Comparison of ENCODE assay signal across 12 mouse cellular contexts in the genomic region with DNA sequence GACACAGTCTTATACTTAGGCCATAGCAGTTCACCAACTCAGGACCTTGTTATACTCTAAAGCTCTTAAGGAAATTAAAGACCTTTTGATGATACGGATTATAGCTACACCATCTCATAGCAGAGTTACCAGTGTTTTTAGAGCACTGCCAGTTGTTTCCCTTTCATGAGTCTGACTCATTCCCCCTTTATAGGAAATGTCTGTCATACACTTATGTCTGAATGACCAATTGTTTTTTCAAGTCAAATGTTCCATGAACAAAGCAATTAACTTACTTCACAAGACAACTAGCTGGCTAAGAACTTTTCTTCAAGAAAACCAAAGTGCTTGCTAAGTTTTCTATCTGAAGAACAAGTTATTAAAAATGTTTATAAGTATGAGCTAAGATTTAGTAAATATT. TPM values are rescaled to one million over a fixed set of nuclear protein-coding genes. Genes with fewer than 3 reads are reported as not detected.
DNase-seq lines count a peak whose midpoint lies in the region; ATAC-seq lines count a peak whose summit lies in the region.
"Had no signal": no experiment of that assay in that cellular context is flagged by ENCODE, and none has a peak within 500 bp of the region (broad histone marks: within the 10 kb centered on the region; RNA-seq: fewer than 3 reads in every experiment).

No protein-coding gene starts in this region.

- no peaks in the 10 kb centered on the region for H3K27me3 ChIP-seq in heart, embryonic 14.5 days (ENCODE audit: control insufficient read depth, insufficient read depth, low read length)
- H3K27me3 ChIP-seq in lung, embryonic 16.5 days (ENCODE audit: control insufficient read depth, insufficient read depth, low read depth, low read length): no peaks in the 10 kb centered on the region
- H3K27me3 ChIP-seq in embryonic facial prominence, embryonic 15.5 days: no peaks in the 10 kb centered on the region
- H3K27me3 ChIP-seq in stomach, embryonic 15.5 days (replicated peaks): no peaks in the 10 kb centered on the region

- ATAC-seq in heart, embryonic 14.5 days (ENCODE audit: insufficient number of reproducible peaks, insufficient read depth, low FRiP score, low read depth): no peak
- ATAC-seq in lung, embryonic 16.5 days (ENCODE audit: low read depth): no peak
- ATAC-seq in embryonic facial prominence, embryonic 15.5 days (ENCODE audit: insufficient number of reproducible peaks, low FRiP score, low TSS enrichment, low read depth): no peak
- no peak for ATAC-seq in stomach, embryonic 15.5 days (ENCODE audit: insufficient read depth, low FRiP score, low read depth)

- H3K4me2 ChIP-seq in heart, embryonic 14.5 days (ENCODE audit: low read length): peak overlapping the region; percentile 72
- peak overlapping the region; percentile 78 for H3K4me2 ChIP-seq in lung, embryonic 16.5 days (ENCODE audit: low read depth, low read length)
- H3K4me2 ChIP-seq in embryonic facial prominence, embryonic 15.5 days (replicated peaks): peak overlapping the region; percentile 55; the same call in 1 of the 2 replicates
- H3K4me2 ChIP-seq in stomach, embryonic 15.5 days: peak overlapping the region; percentile 16; the same call in 1 of the 2 replicates

- H3K4me3 ChIP-seq in heart, embryonic 14.5 days (ENCODE audit: control insufficient read depth in 1 of 2, insufficient read depth in 1 of 2, low read depth in 1 of 2, low read length in 2 of 2): no peak overlapping the region
- no peak overlapping the region for H3K4me3 ChIP-seq in lung, embryonic 16.5 days (ENCODE audit: low read length)
- no peak overlapping the region for H3K4me3 ChIP-seq in embryonic facial prominence, embryonic 15.5 days (replicated peaks)
- no peak overlapping the region for H3K4me3 ChIP-seq in stomach, embryonic 15.5 days (replicated peaks)

- no peak overlapping the region for H3K9ac ChIP-seq in heart, embryonic 14.5 days (ENCODE audit: low read length)
- H3K9ac ChIP-seq in lung, embryonic 16.5 days (ENCODE audit: low read length): no peak overlapping the region
- H3K9ac ChIP-seq in embryonic facial prominence, embryonic 15.5 days: no peak overlapping the region
- H3K9ac ChIP-seq in stomach, embryonic 15.5 days: no peak overlapping the region

- H3K27ac ChIP-seq in heart, embryonic 14.5 days (replicated peaks in 1 of 2; ENCODE audit: control insufficient read depth in 1 of 2, insufficient read depth in 1 of 2, low read depth in 2 of 2, low read length in 2 of 2): no peak overlapping the region
- H3K27ac ChIP-seq in lung, embryonic 16.5 days (ENCODE audit: low read length): no peak overlapping the region
- H3K27ac ChIP-seq in embryonic facial prominence, embryonic 15.5 days (replicated peaks): no peak overlapping the region; the same call in 1 of the 2 replicates
- H3K27ac ChIP-seq in stomach, embryonic 15.5 days: no peak overlapping the region

- H3K36me3 ChIP-seq in heart, embryonic 14.5 days (ENCODE audit: control insufficient read depth, insufficient read depth, low read length): peaks cover 34% of the 10 kb centered on the region
- H3K36me3 ChIP-seq in lung, embryonic 16.5 days (ENCODE audit: control insufficient read depth, insufficient read depth, low read length): peaks cover 12% of the 10 kb centered on the region
- H3K36me3 ChIP-seq in embryonic facial prominence, embryonic 15.5 days: peaks cover 15% of the 10 kb centered on the region
- H3K36me3 ChIP-seq in stomach, embryonic 15.5 days: peaks cover 7% of the 10 kb centered on the region

- H3K9me3 ChIP-seq in heart, embryonic 14.5 days (ENCODE audit: control insufficient read depth, low read length): no peaks in the 10 kb centered on the region
- H3K9me3 ChIP-seq in lung, embryonic 16.5 days (ENCODE audit: control insufficient read depth, low read length): no peaks in the 10 kb centered on the region
- H3K9me3 ChIP-seq in embryonic facial prominence, embryonic 15.5 days (replicated peaks): no peaks in the 10 kb centered on the region
- H3K9me3 ChIP-seq in stomach, embryonic 15.5 days: no peaks in the 10 kb centered on the region

- WGBS in heart, embryonic 14.5 days: 74% methylated on average over 1 of the region's 1 CpGs
- 57% methylated on average over 1 of the region's 1 CpGs for WGBS in lung, embryonic 16.5 days
- 72% methylated on average over 1 of the region's 1 CpGs for WGBS in embryonic facial prominence, embryonic 15.5 days
- 76% methylated on average over 1 of the region's 1 CpGs for WGBS in stomach, embryonic 15.5 days

- peaks cover 2 to 32% of the 10 kb centered on the region in 2 experiments for H3K4me1 ChIP-seq in heart, embryonic 14.5 days (ENCODE audit: control insufficient read depth in 2 of 2, insufficient read depth in 2 of 2, low read length in 2 of 2)
- peaks cover 15% of the 10 kb centered on the region for H3K4me1 ChIP-seq in lung, embryonic 16.5 days (replicated peaks; ENCODE audit: control insufficient read depth, insufficient read depth, low read length)
- H3K4me1 ChIP-seq in embryonic facial prominence, embryonic 15.5 days: peaks cover 17% of the 10 kb centered on the region
- H3K4me1 ChIP-seq in stomach, embryonic 15.5 days: peaks cover 17% of the 10 kb centered on the region; the same call in 1 of the 2 replicates

- DNase-seq in heart, adult 8-10 months (ENCODE audit: low spot score): no peak
- no peak for DNase-seq in lung, adult 18-20 months
- no peak for DNase-seq in layer of hippocampus, adult 8-10 months (ENCODE audit: low spot score in 2 of 2)
- DNase-seq in adrenal gland, adult 2 months: no peak
- DNase-seq: cerebellum, adult 2 months; right cerebral cortex, postnatal 14 days had no signal

RNA-seq across cellular contexts. Expression of a gene that starts 2.9 kb away (rescaled TPM):
- 49.8 and 52.8 TPM in 2 replicates for polyA plus RNA-seq in heart, embryonic 14.5 days (2014; fragmentation: Nextera tagmentation; extraction: Ambion mirVana)
- total RNA-seq in heart, adult 8-10 months (2022): 10 to 100 TPM; 30.1 to 35.5 (median 32.2) TPM
- 62.9 and 69.1 TPM in 2 replicates for polyA plus RNA-seq in lung, embryonic 16.5 days (2015; fragmentation: Nextera tagmentation; extraction: Ambion mirVana)
- polyA plus RNA-seq in embryonic facial prominence, embryonic 15.5 days (2015; fragmentation: Nextera tagmentation; extraction: Ambion mirVana): 79.8 and 83.6 TPM in 2 replicates
- polyA plus RNA-seq in stomach, embryonic 15.5 days (2015; fragmentation: Nextera tagmentation; extraction: Ambion mirVana): 89.7 and 96.3 TPM in 2 replicates
- 10 to 100 TPM; 46.5 to 60.7 (median 53.1) TPM for total RNA-seq in layer of hippocampus, adult 8-10 months (2022)
- 10 to 100 TPM; 54.2 to 61.2 TPM for total RNA-seq in adrenal gland, adult 2 months (2021)
- 10.8 and 11.5 TPM in 2 replicates for polyA plus RNA-seq in adrenal gland, adult 2 months (2012; rRNA removed)

RNA-seq across cellular contexts. Expression of a gene that starts 27.3 kb away (rescaled TPM):
- polyA plus RNA-seq in heart, embryonic 14.5 days (2014; fragmentation: Nextera tagmentation; extraction: Ambion mirVana): not detected in 2 replicates
- not detected for total RNA-seq in heart, adult 8-10 months (2022)
- not detected in 2 replicates for polyA plus RNA-seq in lung, embryonic 16.5 days (2015; fragmentation: Nextera tagmentation; extraction: Ambion mirVana)
- 0.60 TPM in 1 of 2 replicates, not detected in the other for polyA plus RNA-seq in embryonic facial prominence, embryonic 15.5 days (2015; fragmentation: Nextera tagmentation; extraction: Ambion mirVana)
- 0.30 TPM in 1 of 2 replicates, not detected in the other for polyA plus RNA-seq in stomach, embryonic 15.5 days (2015; fragmentation: Nextera tagmentation; extraction: Ambion mirVana)
- not detected for total RNA-seq in layer of hippocampus, adult 8-10 months (2022)
- total RNA-seq in adrenal gland, adult 2 months (2021): not detected
- not detected in 2 replicates for polyA plus RNA-seq in adrenal gland, adult 2 months (2012; rRNA removed)
- total RNA-seq: adrenal gland, postnatal 14 days; layer of hippocampus, postnatal 36 days had no signal

Comparison
In these comparisons a context has a peak if more than half of its experiments do, and no peak if none do; other contexts are left out.
1. H3K4me2 ChIP-seq: peak in every context shown above with its lines; median percentile 78 in lung, embryonic 16.5 days; 72 in heart, embryonic 14.5 days; 55 in embryonic facial prominence, embryonic 15.5 days; 16 in stomach, embryonic 15.5 days.